Comparison of ENCODE assay signal across 20 mouse cellular contexts in the genomic region with DNA sequence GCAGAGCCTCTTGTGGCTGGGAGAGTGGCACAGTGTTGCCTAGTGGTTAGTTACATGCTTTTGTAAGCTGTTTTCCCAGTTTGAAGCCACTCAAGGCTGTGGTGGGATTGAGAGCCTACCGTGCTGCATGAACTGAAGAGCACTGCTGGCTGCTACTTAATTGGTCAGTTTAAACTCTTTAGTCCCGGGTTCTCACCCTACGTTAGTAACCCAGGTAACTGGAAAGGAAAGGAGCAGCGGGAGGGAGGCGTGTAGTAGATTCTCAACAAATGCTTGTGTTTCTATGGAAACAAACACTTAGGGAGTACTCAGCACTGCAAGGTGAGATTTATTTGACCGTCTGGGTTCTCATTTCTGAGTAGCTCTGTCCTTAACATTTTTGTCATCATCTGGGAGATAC. TPM values are rescaled to one million over a fixed set of nuclear protein-coding genes. Genes with fewer than 3 reads are reported as not detected.
"Had no signal": no experiment of that assay in that cellular context is flagged by ENCODE, and none has a peak within 500 bp of the region (broad histone marks: within the 10 kb centered on the region; RNA-seq: fewer than 3 reads in every experiment).

No protein-coding gene starts in this region.

- H3K27me3 ChIP-seq: lung, embryonic 15.5 days; midbrain, embryonic 12.5 days; neural tube, embryonic 13.5 days; neural tube, embryonic 15.5 days; stomach, embryonic 15.5 days had no signal

- H3K9ac ChIP-seq: liver, embryonic 14.5 days; lung, embryonic 15.5 days; midbrain, embryonic 12.5 days; neural tube, embryonic 13.5 days; neural tube, embryonic 15.5 days; stomach, embryonic 15.5 days had no signal

- DNase-seq: lung, adult 2 months; lung, postnatal 14 days; lung, postnatal 4 days; midbrain, embryonic 14.5 days; right cerebral cortex, postnatal 14 days; thymus, adult 2 months; thymus, postnatal 25 days; thymus, postnatal 4 days had no signal

- H3K27ac ChIP-seq: liver, embryonic 14.5 days; lung, embryonic 15.5 days; midbrain, embryonic 10.5 days; midbrain, embryonic 12.5 days; neural tube, embryonic 13.5 days; neural tube, embryonic 15.5 days; stomach, embryonic 15.5 days; stomach, postnatal 0 days had no signal

- H3K4me3 ChIP-seq: lung, embryonic 15.5 days; midbrain, embryonic 10.5 days; midbrain, embryonic 12.5 days; myocyte; neural tube, embryonic 13.5 days; neural tube, embryonic 15.5 days; stomach, embryonic 15.5 days had no signal

- H3K9me3 ChIP-seq: lung, embryonic 15.5 days; midbrain, embryonic 10.5 days; midbrain, embryonic 12.5 days; neural tube, embryonic 13.5 days; neural tube, embryonic 15.5 days; stomach, embryonic 15.5 days had no signal

- H3K36me3 ChIP-seq: lung, embryonic 15.5 days; stomach, embryonic 15.5 days had no signal

- ATAC-seq: midbrain, embryonic 16.5 days had no signal

- H3K4me1 ChIP-seq: lung, embryonic 15.5 days; midbrain, embryonic 10.5 days; midbrain, embryonic 12.5 days; neural tube, embryonic 13.5 days; neural tube, embryonic 15.5 days; stomach, embryonic 15.5 days had no signal

- H3K4me2 ChIP-seq: lung, embryonic 15.5 days; midbrain, embryonic 12.5 days; neural tube, embryonic 13.5 days; neural tube, embryonic 15.5 days; stomach, embryonic 15.5 days had no signal

RNA-seq across cellular contexts. Expression of a gene that starts 32.3 kb away (rescaled TPM):
- total RNA-seq: megakaryocyte, adult 5-6 weeks; megakaryocyte-erythroid progenitor cell, adult 5-6 weeks had no signal
- polyA plus RNA-seq: myocyte had no signal
